ENCODE assay signal across 8 mouse cellular contexts in the genomic region with DNA sequence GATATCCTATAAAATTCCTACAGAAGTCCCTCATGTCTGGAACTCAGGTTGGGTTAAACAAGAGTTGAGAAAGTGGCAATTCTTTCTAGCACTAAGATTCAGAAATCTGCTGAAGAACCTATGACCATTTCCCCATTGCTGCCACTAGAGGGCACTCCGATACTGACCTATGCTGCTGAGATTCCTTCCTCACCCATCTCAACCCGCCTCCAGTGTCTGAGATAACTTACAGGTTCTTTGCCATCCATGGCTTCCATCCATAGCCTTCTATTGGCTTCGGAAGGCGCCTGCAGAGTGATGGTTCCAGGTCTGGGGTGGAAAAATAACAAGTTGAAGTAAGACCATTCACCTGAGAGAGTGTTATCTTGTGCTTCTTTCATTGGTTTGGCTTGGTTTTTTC.
DNase-seq lines count a peak whose midpoint lies in the region; ATAC-seq and TF ChIP-seq lines count a peak whose summit lies in the region.

No protein-coding gene starts in this region.

- peak; percentile 78 for TF ChIP-seq CTCF in gastrocnemius, adult 2 months (IDR thresholded peaks at IDR 0.05)
- peak; percentile 87 for TF ChIP-seq CTCF in lung, postnatal 0 days (IDR thresholded peaks at IDR 0.05)

- no peaks in the 10 kb centered on the region for H3K27me3 ChIP-seq in lung, postnatal 0 days (replicated peaks; ENCODE audit: insufficient read depth, low read length)

- intact Hi-C loops in gastrocnemius, adult 2 months (cut with DNase I), result loop anchor here (1.0 to 5.0 kb wide), 2 partner anchors 218 to 236 kb away; partner anchors contain the start of gene Yipf6

- no peak overlapping the region for H3K9ac ChIP-seq in lung, postnatal 0 days (replicated peaks; ENCODE audit: low read depth)

- H3K27ac ChIP-seq in gastrocnemius, adult 2 months, result no peak overlapping the region
- H3K27ac ChIP-seq in lung, postnatal 0 days (ENCODE audit: low read length), result no peak overlapping the region

- DNase-seq in ES-CJ7 (ENCODE audit: low read depth, low spot score) (peak; percentile 56), adipocyte (ENCODE audit: low spot score) (peak; percentile 70)
- DNase-seq in cerebellum, postnatal 36 days, result peak; percentile 39 to 61
- DNase-seq in gastrocnemius, adult 2 months, result peak; percentile 48
- DNase-seq in layer of hippocampus, adult 18-20 months (ENCODE audit: low spot score in 2 of 2), result peak; percentile 7 to 57
- DNase-seq in lung, postnatal 0 days (ENCODE audit: low spot score), result peak; percentile 68
- DNase-seq in retina, postnatal 7 days (ENCODE audit: low read depth, low spot score), result peak; percentile 19
- DNase-seq in yolk sac, embryonic 10.5 days (ENCODE audit: low spot score), result peak; percentile 12

- H3K9me3 ChIP-seq in lung, postnatal 0 days (ENCODE audit: low read length), result no peaks in the 10 kb centered on the region

- 20% methylated on average over 4 of the region's 4 CpGs for WGBS in lung, postnatal 0 days

- no peak for TF ChIP-seq EP300 in lung, postnatal 0 days (IDR thresholded peaks at IDR 0.05)

- ATAC-seq in lung, postnatal 0 days, result no peak

- H3K4me3 ChIP-seq in gastrocnemius, adult 2 months, result no peak overlapping the region
- H3K4me3 ChIP-seq in lung, postnatal 0 days (ENCODE audit: low read depth, low read length), result no peak overlapping the region

- H3K4me1 ChIP-seq in lung, postnatal 0 days (ENCODE audit: insufficient read depth, low read depth, low read length), result no peaks in the 10 kb centered on the region

- H3K4me2 ChIP-seq in lung, postnatal 0 days (replicated peaks; ENCODE audit: low read depth, low read length), result no peak overlapping the region

- no peaks in the 10 kb centered on the region for H3K36me3 ChIP-seq in lung, postnatal 0 days (ENCODE audit: insufficient read depth, low read length)

Comparison
In these comparisons a context has a peak if more than half of its experiments do, and no peak if none do; other contexts are left out.
1. DNase-seq: peak in every context shown above with its lines; median percentile 70 in adipocyte; 68 in lung, postnatal 0 days; 56 in ES-CJ7; 50 in cerebellum, postnatal 36 days; 48 in gastrocnemius, adult 2 months; 32 in layer of hippocampus, adult 18-20 months; 19 in retina, postnatal 7 days; 12 in yolk sac, embryonic 10.5 days.